Mouse (Mus musculus) ES-Bruce4 (cell line): ENCODE data around the gene 1810009A15Rik. TPM values are rescaled to one million over a fixed set of nuclear protein-coding genes. Genes with fewer than 3 reads are reported as not detected.
A peak's percentile ranks its signal among the peaks of the same experiment; 100 is the strongest.

Experiments
- H3K27ac ChIP-seq: 2 replicates; pipeline ENCODE4 v1.5.1; 2012; ENCODE audit warnings: low read length, inconsistent platforms; ENCODE audit not compliant: insufficient read depth
- H3K27me3 ChIP-seq: 2 replicates; pipeline ENCODE4 v1.6.1; 2012; ENCODE audit warnings: mild to moderate bottlenecking, low read length, inconsistent platforms; ENCODE audit not compliant: control insufficient read depth, poor library complexity, insufficient read depth, severe bottlenecking
- H3K36me3 ChIP-seq: 2 replicates; pipeline ENCODE4 v1.6.1; 2012; ENCODE audit warnings: inconsistent platforms, mild to moderate bottlenecking, low read length, moderate library complexity; ENCODE audit not compliant: control insufficient read depth, poor library complexity, insufficient read depth, severe bottlenecking
- H3K4me1 ChIP-seq: one replicate; pipeline ENCODE4 v1.8.1; 2011; ENCODE audit warnings: low read length; ENCODE audit not compliant: control insufficient read depth, insufficient read depth
- H3K4me3 ChIP-seq: 2 replicates; pipeline ENCODE4 v1.5.1; 2011; ENCODE audit warnings: low read depth, mild to moderate bottlenecking, low read length
- H3K9ac ChIP-seq: 2 replicates; pipeline ENCODE4 v1.6.1; 2012; ENCODE audit warnings: low read depth, mild to moderate bottlenecking, inconsistent platforms; ENCODE audit not compliant: poor library complexity, severe bottlenecking
- H3K9me3 ChIP-seq: replicated peaks from 2 replicates; pipeline ENCODE4 v1.6.1; 2012; ENCODE audit warnings: mild to moderate bottlenecking, low read length, inconsistent platforms; ENCODE audit not compliant: control insufficient read depth, poor library complexity, insufficient read depth, severe bottlenecking
- CTCF ChIP-seq: IDR thresholded peaks from one replicate; pipeline ENCODE4 v1.8.1; 2011; ENCODE audit warnings: low read depth, low read length
- EP300 ChIP-seq: IDR thresholded peaks from 2 replicates; pipeline ENCODE4 v1.6.1; 2011; ENCODE audit warnings: low read depth, low read length; ENCODE audit not compliant: insufficient read depth
- POLR2A ChIP-seq: IDR thresholded peaks from one replicate; pipeline ENCODE4 v1.8.1; 2011; ENCODE audit warnings: low read length; ENCODE audit not compliant: insufficient read depth
- polyA plus RNA-seq: library from polyadenylated mRNA; stranded (reverse); fragments of >200 nt; gene quantifications from 2 replicates; pipeline ENCODE4 v1.2.4, GENCODE M21; 2011; ENCODE audit warnings: low read depth; ENCODE audit not compliant: missing spikeins, insufficient read depth, insufficient read length

The 1810009A15Rik gene
- polyA plus RNA-seq = 162 and 172 TPM in 2 replicates

DNA sequence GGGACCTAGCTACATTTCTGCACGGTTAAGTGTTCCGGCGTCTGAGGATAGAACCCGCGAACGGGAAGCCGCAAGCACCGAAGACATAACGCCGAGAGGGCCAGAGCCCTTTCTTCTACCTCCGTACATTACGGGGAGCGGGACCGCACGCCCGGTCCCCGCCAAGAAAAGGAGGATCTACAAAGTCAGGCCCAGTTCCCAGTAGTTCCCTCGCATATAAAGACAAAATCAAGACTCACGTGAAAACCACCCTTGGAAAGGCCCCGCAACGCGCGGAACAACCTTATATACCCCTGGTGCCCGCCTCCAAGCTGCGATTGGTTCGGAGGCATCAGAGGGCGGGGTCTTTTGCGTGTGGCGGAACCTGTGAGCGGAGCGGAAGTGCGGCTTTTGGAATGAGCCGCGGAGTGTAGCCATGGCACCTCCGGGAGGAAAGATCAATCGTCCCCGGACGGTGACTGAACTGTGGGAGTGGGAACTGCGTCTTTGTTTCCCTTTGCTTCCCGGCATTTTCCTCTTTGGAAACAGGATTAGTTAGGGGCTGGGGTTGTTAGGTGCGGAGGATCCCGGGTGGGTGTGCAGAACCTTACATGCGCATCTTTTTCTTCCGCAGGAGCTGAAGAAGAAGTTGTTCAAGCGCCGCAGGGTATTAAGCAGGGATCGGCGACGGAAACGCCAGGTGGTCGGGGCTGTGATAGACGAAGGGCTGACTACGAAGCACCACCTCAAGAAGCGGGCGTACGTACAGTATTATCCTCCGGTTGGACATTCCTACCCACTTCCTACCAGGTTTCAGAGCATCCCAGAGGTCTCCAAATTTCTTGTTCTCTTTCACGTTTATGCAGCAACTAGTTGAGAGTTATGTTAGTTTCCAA, at the start of gene 1810009A15Rik, which contains the start of gene Gm49416:
Gene 1810009A15Rik (plus strand): TSS at position 343 of the 875 bp plus-strand sequence.
Gene Gm49416 (plus strand): TSS at position 416 of the 875 bp plus-strand sequence.
- no peak for TF ChIP-seq EP300
- TF ChIP-seq POLR2A = peak; percentile 91
- no peaks in the 10 kb centered on the region for H3K9me3 ChIP-seq
- H3K4me3 ChIP-seq = peak within 1 kb of the TSS; percentile 98
- H3K36me3 ChIP-seq = peaks cover 29% of the 10 kb centered on the region
- H3K9ac ChIP-seq = peak within 1 kb of the TSS; percentile 99
- H3K27me3 ChIP-seq = no peaks in the 10 kb centered on the region
- H3K4me1 ChIP-seq = peaks cover 3% of the 10 kb centered on the region
- peak within 1 kb of the TSS; percentile 93 for H3K27ac ChIP-seq

DNA sequence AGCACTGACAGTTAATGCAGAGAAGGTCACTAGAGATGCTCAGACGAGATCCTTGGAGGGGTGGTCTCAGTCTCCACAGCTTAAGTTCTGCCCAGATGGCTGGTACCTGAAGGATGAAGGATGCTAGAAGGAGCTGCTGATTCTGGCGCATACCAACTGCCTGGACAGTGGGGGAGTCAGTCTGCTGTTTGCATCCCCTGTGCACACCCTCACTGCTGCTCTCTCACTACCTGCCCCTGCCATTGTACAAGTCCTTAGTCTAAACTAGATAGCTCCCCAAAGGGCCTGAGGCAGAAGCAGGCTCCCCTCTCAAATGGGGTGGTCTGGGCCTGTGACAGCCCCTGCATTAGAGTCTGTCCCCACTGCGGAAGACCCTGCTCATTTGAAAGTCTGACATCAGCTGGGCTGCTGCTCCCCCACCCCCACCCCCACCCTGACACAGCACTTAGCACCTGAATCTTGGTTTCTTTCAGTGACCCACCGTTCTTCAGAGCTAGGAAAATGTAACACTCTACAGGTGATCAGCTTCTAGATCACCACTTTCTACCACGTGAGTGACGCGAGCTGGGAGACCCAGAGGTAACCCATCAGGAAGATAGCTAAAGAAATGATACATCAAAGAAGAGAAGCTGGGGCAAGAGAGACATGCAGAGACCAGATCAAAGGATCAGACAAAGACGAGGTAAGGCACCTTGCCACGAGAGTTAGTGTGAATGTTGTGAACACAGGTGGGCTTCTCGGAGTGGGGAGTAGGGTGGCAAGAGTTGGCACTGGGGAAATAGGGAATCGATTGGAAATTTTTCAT, 49.3 kb upstream of the 1810009A15Rik start, which contains the start of gene Gng3:
Gene Gng3 (minus strand): TSS at position 92 of the 805 bp plus-strand sequence.
- Histone ChIP-seq H3K27me3 (no peaks in the 10 kb centered on the region), H3K4me3 (peak within 1 kb of the TSS; percentile 82), H3K27ac (peak within 1 kb of the TSS; percentile 96), H3K9ac (peak within 1 kb of the TSS; percentile 86), H3K9me3 (no peaks in the 10 kb centered on the region), H3K36me3 (peaks cover 9% of the 10 kb centered on the region; the same call in 1 of the 2 replicates), H3K4me1 (no peaks in the 10 kb centered on the region)
- TF ChIP-seq CTCF (no peak), EP300 (peak; percentile 40; the same call in 1 of the 2 replicates), POLR2A (peak; percentile 36)

DNA sequence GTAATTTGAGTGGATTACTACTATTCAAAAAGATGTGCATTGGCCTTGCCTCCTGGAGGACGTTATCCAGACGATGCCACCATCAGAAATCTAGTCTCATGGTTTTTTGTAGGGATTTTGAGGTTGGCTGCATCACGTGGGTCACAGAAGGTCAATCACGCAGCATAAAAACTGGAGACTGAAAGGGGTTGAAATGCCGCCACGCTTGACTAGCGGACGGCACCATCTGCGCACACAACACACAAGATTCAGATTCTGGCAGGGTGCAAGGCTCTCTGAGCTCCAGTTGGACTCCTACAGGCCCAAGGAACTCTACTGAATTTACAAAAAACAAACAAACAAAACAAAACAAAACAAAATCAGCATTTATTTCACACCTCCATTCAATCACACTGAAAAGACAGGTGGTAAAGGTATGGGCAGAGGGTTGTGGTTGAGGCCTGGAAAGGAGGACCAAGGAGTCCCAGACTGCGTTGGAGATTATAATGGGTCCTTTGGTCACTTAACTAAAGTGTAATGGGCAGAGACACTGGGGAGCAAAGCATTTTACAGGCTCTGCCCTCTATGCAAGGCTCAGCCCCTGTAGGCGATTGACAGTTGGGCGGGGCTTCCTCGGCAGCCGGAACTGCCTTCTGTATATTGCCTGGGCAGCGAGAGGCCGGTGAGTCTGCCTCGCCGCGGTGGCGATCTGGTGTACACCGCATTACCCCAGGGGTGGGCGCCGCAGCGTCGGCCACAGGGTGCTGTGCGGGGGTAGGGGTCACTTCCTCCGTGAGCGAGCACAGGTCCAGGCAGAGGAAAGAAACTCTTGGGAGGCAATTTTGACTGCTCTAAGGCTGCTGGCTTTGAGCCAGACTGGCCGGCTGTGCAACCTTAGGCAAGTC, 48.5 kb upstream of the 1810009A15Rik start:
- Histone ChIP-seq H3K4me1 (no peaks in the 10 kb centered on the region), H3K27ac (peak overlapping the region; percentile 82), H3K9me3 (no peaks in the 10 kb centered on the region), H3K36me3 (peaks cover 5% of the 10 kb centered on the region; the same call in 1 of the 2 replicates), H3K27me3 (no peaks in the 10 kb centered on the region), H3K4me3 (peak overlapping the region; percentile 58), H3K9ac (peak overlapping the region; percentile 86)
- TF ChIP-seq EP300 (no peak), POLR2A (peak; percentile 16)

DNA sequence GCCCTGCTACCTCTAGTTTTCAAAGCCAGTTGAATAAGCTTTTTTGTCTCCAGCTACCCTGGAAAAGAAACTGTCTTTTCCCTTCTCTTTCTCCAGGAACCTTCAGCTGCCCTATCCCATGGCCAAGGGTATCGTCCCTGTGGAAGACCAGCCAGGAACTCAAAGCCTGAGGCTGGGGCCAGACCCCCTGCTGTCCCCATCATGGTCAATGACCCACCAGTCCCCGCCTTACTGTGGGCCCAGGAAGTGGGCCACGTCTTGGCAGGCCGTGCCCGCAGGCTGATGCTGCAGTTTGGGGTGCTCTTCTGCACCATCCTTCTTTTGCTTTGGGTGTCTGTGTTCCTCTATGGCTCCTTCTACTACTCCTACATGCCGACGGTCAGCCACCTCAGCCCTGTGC, 47.6 kb upstream of the 1810009A15Rik start:
- Histone ChIP-seq H3K27ac (no peak overlapping the region), H3K9me3 (no peaks in the 10 kb centered on the region), H3K4me1 (no peaks in the 10 kb centered on the region), H3K9ac (peak overlapping the region; percentile 86), H3K27me3 (no peaks in the 10 kb centered on the region), H3K4me3 (peak overlapping the region; percentile 46), H3K36me3 (peaks cover 5% of the 10 kb centered on the region; the same call in 1 of the 2 replicates)
- TF ChIP-seq CTCF (no peak), EP300 (no peak), POLR2A (no peak)

- no peak for TF ChIP-seq POLR2A
- TF ChIP-seq CTCF = no peak
- no peak for TF ChIP-seq EP300
- H3K27ac ChIP-seq = no peak overlapping the region
- H3K4me1 ChIP-seq = peaks cover 2% of the 10 kb centered on the region
- no peaks in the 10 kb centered on the region for H3K27me3 ChIP-seq
- no peak overlapping the region for H3K9ac ChIP-seq
- H3K9me3 ChIP-seq = no peaks in the 10 kb centered on the region
- H3K4me3 ChIP-seq = no peak overlapping the region
- peaks cover 13% of the 10 kb centered on the region for H3K36me3 ChIP-seq
Observed at GRCm38 (mm10) chr19:8842961-8843360, 45.7 kb upstream of the 1810009A15Rik start.
